Mouse (Mus musculus) splenic B cell, adult 2 months (primary cell): ENCODE measurements around the gene Gm6904.
"Not testable (repeated sequence)": the region's sequence is repeated elsewhere in the genome, so short reads cannot be mapped to it uniquely, and the experiment has no call there.

Source experiments
- DNase-seq: peaks from one replicate; pipeline ENCODE4 v3.0.0-alpha.2; 2011; ENCODE audit warnings: low read depth, low spot score
- H3K27me3 ChIP-seq: 2 replicates; pipeline ENCODE4 v1.6.1; 2012; ENCODE audit warnings: mild to moderate bottlenecking, low read length, moderate library complexity, mixed read lengths; ENCODE audit not compliant: control insufficient read depth, poor library complexity, insufficient read depth, severe bottlenecking
- H3K36me3 ChIP-seq: 2 replicates; pipeline ENCODE4 v1.6.1; 2012; ENCODE audit warnings: mild to moderate bottlenecking, low read length, moderate library complexity, mixed read lengths; ENCODE audit not compliant: control insufficient read depth, poor library complexity, insufficient read depth, severe bottlenecking

The Gm6904 gene

DNA sequence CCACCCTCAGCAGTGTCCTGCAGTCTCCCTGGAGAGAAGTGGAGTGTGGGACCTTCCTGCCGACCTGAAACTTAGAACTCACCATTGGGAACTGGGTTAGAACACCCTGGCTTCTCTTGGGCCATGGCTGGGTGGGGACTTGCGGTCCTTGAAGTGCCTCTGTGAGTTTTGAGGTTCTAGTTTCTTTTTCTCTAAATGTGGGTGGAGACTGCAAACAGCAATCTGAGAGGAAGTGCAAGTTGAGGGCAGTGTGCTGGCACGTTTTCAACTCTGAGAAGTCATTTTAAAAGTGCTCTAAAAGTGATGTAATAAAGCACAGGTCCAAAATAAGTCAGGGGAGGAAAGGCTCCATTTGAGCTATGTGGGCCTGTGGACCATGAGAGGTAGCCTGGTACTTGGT lies at the start of gene Gm6904:
TSS of gene Gm6904 (minus strand) at position 161 of the 400 bp plus-strand sequence.
- DNase-seq, result peak; percentile 64
- Histone ChIP-seq H3K36me3 (no peaks in the 10 kb centered on the region), H3K27me3 (no peaks in the 10 kb centered on the region)

DNA sequence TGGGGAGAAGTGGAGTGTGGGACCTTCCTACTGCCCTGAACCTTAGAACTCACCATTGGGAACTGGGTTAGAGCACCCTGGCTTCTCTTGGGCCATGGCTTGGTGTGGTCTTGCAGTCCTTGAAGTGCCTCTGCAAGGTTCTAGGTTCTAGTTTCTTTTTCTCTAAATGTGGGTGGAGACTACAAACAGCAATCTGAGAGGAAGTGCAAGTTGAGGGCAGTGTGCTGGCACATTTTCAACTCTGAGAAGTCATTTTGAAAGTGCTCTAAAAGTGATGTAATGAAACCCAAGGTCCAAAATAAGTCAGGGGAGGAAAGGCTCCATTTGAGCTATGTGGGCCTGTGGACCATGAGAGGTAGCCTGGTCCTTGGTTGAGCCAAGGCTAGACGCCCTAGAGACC lies 37.4 kb upstream of the Gm6904 start, which contains the start of gene Phf11a:
TSS of gene Phf11a (minus strand) at position 132 of the 400 bp plus-strand sequence.
- H3K27me3 ChIP-seq, H3K36me3 ChIP-seq: not testable (repeated sequence)
- peak; percentile 39 for DNase-seq

DNA sequence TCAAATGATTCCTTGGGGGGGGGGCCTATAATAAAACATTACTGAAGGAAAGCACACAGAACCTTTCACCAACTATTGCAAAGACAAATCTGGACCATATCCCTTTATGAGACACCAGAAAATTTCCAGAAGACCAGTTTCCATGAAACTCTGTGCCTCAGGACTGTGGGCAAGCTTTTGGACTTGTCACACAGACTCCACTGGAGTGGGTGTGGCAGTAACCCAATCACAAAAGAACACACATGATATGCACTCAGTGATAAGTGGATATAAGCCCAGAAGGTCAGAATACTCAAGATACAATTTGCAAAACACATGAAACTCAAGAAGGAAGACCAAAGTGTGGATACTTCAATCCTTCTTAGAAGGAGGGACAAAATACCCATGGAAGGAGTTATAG lies 31.8 kb upstream of the Gm6904 start:
- DNase-seq, H3K36me3 ChIP-seq, H3K27me3 ChIP-seq: not testable (repeated sequence)

DNA sequence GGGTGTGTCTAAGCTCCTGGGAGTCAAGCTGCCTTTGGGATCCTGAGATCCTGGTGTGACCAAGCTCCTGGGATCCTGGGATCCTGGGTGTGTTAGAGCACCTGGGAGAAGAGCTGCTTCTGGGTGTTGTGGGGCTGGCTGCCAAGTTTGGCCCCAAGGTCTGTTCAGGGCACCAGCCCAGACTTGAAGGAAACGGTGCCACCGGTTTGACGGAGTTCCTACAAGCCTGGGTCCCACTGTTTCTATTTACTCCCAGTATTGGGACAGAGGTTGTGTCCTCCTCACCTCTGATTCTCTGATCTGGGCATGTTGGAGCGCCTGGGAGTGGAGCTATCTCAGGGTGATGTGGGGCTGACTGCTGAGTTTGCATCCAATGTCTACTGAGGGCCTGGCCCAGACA lies 14.9 kb upstream of the Gm6904 start:
- H3K36me3 ChIP-seq, DNase-seq, H3K27me3 ChIP-seq: not testable (repeated sequence)

DNA sequence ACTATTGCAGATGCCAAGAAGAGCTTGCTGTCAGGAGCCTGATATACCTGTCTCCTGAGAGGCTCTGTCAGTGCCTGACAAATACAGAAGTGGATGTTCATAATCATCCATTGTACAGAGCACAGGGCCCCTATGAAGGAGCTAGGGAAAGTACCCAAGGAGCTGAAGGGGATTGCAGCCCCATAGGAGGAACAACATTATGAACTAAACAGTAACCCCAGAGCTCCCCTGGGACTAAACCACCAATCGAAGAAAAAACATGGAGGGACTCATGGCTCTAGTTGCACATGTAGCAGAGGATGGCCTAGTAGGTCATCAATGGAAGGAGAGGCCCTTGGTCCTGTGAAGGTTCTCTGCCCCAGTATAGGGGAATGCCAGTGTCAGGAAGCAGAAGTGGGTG lies 4.2 kb downstream of the Gm6904 start:
- not testable (repeated sequence) for H3K36me3 ChIP-seq, H3K27me3 ChIP-seq, DNase-seq

DNA sequence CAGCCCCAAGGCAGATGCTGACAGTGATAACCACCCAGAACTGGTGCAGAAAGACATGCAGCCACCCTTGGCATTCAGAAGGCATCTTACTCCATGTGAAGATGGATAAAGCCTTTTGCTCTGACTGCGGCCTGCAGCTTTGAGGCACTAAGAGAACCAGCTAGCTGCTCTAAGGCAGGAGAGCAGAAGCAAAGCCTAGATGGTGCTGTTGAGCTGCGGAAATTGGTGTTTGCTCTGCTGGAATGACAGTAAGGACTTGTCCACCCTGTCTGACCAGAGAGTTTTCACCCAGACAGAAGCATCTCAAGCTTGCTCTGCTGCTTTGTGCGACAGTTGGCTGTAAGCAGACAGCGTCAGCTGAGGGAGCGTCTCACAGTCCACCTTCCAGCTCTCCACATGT lies 9.7 kb downstream of the Gm6904 start:
- peak; percentile 21 for DNase-seq
- not testable (repeated sequence) for H3K36me3 ChIP-seq, H3K27me3 ChIP-seq

DNA sequence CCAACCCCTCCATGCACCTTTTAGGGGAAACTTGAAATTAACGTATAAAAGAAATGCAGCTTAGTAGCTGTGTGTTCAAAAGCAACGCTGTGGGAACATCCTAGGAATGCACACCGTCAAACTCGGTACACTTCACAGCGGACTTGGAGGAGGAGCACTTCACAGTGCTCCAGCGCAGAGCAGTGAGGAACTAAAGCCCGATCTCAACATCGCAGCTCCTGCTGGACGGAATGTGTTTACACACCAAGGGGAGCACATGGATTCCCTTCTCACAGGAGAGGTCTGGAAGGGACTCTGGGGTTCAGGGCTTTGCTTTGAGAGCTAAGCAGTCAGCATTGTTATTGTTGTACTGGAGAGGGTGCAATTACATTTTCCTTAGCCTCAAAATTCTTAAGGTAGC lies 26.4 kb downstream of the Gm6904 start:
- Histone ChIP-seq H3K36me3 (peaks cover 7% of the 10 kb centered on the region), H3K27me3 (no peaks in the 10 kb centered on the region)
- DNase-seq, result no peak

DNA sequence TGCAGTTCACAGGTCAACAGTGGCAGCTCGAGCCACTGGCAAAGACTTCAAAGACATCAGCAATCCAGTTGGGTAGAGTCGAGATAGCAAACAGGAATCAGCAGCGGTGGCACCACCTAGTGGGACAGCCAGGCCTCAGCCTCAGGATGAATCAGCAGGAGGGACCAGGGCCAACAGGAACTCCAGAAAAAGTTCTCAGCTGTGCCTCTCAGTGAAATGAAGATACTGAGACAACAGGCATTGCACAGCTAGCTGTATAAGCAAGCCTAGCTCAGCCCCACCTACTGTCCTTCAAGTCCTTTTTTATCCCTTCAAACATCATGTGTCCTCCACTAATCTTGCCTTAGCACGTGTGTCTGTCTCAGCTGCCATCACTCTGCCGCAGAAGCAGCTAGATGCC lies 28.0 kb downstream of the Gm6904 start:
- H3K36me3 ChIP-seq, result peaks cover 11% of the 10 kb centered on the region
- peak; percentile 6 for DNase-seq
- no peaks in the 10 kb centered on the region for H3K27me3 ChIP-seq

DNA sequence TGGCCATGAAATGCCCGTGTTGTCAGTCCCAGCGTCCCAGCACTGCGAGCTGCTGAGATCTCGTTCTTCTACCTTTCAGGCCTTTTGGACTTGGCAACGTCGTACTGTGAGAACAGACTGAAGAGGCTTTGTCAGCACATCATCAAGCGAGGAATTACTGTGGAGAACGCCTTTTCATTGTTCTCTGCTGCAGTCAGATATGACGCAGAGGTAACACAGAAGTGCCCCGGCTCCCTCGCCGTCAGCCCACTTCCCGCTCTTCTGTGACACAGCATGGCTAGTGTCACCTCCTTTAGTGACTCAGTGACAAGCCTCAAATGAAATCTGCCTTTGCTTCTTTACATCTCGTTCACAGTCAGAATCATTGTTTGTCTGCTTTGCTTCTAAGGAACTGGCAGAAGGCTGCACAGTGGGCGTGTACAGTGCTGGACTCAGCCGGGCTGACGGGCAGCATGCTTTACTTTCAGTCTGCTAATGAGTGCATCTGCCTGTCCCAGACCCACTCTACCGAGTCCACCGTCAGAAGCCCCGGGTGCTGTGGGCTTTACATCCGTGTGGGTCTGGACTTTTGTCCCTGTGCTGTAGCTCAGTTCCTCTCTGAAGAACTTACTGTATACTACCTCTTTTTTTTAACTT lies 29.6 kb downstream of the Gm6904 start:
- no peak for DNase-seq
- Histone ChIP-seq H3K27me3 (no peaks in the 10 kb centered on the region), H3K36me3 (peaks cover 15% of the 10 kb centered on the region)

DNA sequence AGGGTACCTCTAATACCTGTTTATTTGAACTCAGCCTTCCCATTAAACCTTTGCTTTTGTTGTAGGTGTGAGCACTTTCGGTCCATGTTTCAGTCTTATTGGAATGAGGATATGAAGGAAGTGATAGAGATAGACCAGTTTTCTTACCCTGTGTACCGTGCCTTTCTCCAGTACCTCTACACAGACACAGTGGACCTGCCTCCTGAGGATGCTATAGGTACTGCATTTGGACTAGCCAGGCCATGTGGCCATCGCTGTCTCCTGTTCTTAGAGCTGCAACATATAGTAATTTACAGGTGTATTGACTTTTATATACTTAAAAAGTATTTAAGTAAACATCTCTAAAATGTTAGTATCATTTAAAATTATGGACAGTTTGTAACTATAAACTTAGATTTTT lies 30.2 kb downstream of the Gm6904 start:
- DNase-seq, result peak; percentile 8
- Histone ChIP-seq H3K36me3 (peaks cover 14% of the 10 kb centered on the region), H3K27me3 (no peaks in the 10 kb centered on the region)

DNA sequence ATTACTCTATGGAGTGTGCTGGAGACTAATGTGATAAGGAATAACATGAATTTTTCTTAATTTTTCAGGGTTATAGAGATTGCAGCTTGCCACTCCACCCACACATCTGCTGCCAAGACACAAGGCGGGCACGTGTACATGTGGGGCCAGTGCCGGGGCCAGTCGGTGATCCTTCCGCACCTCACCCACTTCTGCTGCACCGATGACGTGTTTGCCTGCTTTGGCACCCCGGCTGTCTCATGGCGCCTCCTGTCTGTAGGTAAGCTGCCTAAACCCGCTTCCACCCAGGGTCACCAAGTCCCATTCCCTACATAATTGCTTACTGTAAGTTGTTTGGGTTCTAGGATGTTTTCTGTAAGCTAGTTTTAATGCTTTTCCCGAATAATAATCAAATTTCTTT lies 33.8 kb downstream of the Gm6904 start:
- no peaks in the 10 kb centered on the region for H3K27me3 ChIP-seq
- DNase-seq, result no peak
- peaks cover 18% of the 10 kb centered on the region for H3K36me3 ChIP-seq

DNA sequence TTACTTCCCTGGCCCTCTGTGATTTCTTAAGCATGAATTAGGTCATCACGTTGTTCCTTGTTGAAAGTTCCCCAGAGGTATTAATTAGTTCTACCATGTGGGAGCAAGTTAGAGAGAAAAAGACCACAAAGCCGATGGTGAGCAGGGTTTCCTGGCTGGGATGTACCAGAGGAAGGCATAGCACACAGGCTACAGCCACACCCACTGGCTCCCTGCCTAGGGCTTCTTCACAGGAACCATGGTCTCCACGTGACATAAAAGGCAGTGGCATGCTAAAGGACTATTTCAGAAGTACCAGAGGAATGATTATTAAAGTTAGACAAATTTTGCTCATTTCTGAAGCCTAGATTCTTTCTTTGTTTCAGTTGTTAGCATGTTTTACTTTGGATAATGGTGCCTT lies 40.8 kb downstream of the Gm6904 start:
- Histone ChIP-seq H3K36me3 (peaks cover 8% of the 10 kb centered on the region), H3K27me3 (no peaks in the 10 kb centered on the region)
- no peak for DNase-seq

DNA sequence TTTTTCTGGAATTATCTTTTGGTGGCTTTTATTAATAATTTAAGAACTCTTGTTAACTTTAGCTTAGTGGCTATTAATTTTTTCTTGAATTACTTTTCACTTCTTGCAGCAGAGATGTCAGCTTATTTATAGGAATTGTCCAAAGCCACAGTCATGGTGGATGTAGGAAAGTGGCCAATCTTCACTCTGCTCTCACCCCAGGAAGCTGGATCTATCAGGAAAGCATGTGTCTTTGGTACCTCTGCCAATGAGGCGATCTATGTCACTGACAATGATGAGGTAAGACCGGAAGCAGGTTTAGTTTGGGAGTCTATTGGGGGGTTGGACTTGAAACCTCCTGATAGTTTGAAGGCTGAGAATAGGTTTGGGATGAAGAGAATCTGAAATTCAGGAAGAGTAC lies 50.2 kb downstream of the Gm6904 start:
- 0 out of 2 replicates have a peak, but pooled peaks cover 4% of the 10 kb centered on the region for H3K36me3 ChIP-seq
- no peak for DNase-seq
- H3K27me3 ChIP-seq, result no peaks in the 10 kb centered on the region

DNA sequence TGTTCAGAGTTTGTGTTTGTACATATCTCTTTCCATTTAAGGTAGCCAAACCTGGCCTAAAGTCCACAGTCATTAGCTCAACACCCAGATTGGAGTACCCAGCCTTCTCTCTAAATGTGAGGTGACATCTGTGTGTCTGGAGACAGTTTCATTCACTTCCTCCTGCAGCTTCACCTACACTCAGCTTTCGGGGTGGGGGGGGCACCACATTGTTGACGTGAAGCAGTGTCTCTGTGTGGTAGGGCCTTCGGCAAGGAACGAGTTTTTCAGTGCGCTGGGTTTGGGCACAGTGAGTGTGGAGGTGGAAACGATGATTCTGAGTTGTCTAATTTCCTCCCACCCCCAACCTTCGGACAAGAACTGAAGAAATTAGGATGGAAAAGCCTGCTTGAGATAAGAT lies 51.0 kb downstream of the Gm6904 start:
- 0 out of 2 replicates have a peak, but pooled peaks cover 4% of the 10 kb centered on the region for H3K36me3 ChIP-seq
- no peaks in the 10 kb centered on the region for H3K27me3 ChIP-seq
- DNase-seq, result no peak

DNA sequence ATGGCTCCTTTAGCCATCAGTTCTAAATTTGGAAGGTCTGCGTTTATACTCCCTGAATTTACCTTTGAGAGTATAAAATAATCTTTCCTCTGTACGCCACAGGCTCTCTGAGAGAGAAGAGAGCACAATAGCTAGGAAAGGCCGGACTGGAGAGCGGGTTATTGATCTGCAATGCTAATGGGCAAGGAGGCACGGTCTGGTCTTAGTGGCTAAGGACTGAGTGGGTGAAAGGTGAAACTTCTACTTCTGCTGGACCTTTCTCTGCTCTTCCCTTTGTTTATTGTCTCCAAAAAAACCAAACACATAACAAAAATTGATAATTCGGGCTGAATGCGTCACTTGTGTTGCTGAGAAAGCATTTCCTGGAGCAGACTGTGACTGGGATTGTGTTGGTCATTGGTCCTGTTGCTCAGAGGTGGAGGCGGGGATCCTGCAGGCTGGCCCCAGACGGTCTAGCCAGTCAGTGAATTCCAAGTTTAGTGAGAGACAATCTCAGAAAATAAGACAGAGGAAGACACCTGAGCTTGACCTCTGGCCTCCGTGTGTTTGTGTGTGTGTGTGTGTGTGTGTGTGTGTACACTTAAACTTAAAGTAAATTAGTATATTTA lies 53.9 kb downstream of the Gm6904 start:
- DNase-seq, result no peak
- H3K27me3 ChIP-seq, result no peaks in the 10 kb centered on the region
- H3K36me3 ChIP-seq, result no peaks in the 10 kb centered on the region

DNA sequence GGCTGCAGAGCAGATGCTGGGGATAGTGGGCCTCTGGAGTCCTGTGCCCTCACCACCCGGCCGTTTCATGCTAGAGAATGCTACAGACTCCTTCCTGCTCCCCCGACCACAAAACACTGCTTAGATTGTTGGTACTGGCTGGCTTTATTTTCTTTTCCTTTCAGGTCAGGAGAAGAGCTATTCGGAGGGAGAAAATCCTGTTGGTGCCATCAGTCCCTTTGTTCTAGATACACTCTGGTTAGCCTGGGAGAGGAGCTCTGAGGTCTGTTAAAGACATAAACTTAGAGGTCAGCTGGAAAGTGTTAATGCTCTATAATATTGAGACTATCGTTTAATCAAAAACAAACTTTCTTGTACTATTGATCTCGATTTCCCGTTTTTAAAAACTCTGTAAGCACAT lies 54.6 kb downstream of the Gm6904 start:
- DNase-seq, result no peak
- H3K27me3 ChIP-seq, result no peaks in the 10 kb centered on the region

More for the DNA sequence above, 54.6 kb downstream of the Gm6904 start:
- no peaks in the 10 kb centered on the region for H3K36me3 ChIP-seq
